Mouse (Mus musculus): ENCODE data around the gene Hnrnpab. TPM values are rescaled to one million over a fixed set of nuclear protein-coding genes. Genes with fewer than 3 reads are reported as not detected.
"Not testable (repeated sequence)": the region's sequence is repeated elsewhere in the genome, so short reads cannot be mapped to it uniquely, and the experiment has no call there.

The Hnrnpab gene
- polyA plus RNA-seq, 1 experiment from 2014 or later, result 636 TPM

- peak; percentile 83 for DNase-seq (ENCODE audit: low spot score)
- H3K36me3 ChIP-seq (replicated peaks), result no peaks in the 10 kb centered on the region
- peaks cover 23% of the 10 kb centered on the region for H3K4me1 ChIP-seq
- peak overlapping the region; percentile 88 for H3K27ac ChIP-seq (replicated peaks)
- 2% methylated on average over 14 of the region's 14 CpGs for WGBS
- H3K27me3 ChIP-seq (replicated peaks; ENCODE audit: low read depth, poor library complexity, severe bottlenecking), result no peaks in the 10 kb centered on the region
- H3K4me3 ChIP-seq, result peak overlapping the region; percentile 56
- no peaks in the 10 kb centered on the region for H3K9me3 ChIP-seq
Measured at GRCm38 (mm10) chr11:51615601-51616000, 9.0 kb upstream of the Hnrnpab start.

- Histone ChIP-seq H3K27ac (replicated peaks) (peak overlapping the region; percentile 88), H3K4me3 (peak overlapping the region; percentile 56), H3K9me3 (no peaks in the 10 kb centered on the region), H3K4me1 (peaks cover 18% of the 10 kb centered on the region), H3K27me3 (replicated peaks; ENCODE audit: low read depth, poor library complexity, severe bottlenecking) (no peaks in the 10 kb centered on the region), H3K36me3 (replicated peaks) (no peaks in the 10 kb centered on the region)
- WGBS, result 39% methylated on average over 7 of the region's 7 CpGs
- no peak for DNase-seq (ENCODE audit: low spot score)
Measured at GRCm38 (mm10) chr11:51615129-51615528, 8.5 kb upstream of the Hnrnpab start.

- H3K27me3 ChIP-seq (replicated peaks; ENCODE audit: low read depth, poor library complexity, severe bottlenecking), result no peaks in the 10 kb centered on the region
- no peak overlapping the region for H3K4me3 ChIP-seq
- no peak for DNase-seq (ENCODE audit: low spot score)
- WGBS, result 77% methylated on average over 8 of the region's 8 CpGs
- peaks cover 17% of the 10 kb centered on the region for H3K4me1 ChIP-seq
- H3K27ac ChIP-seq (replicated peaks), result 0 out of 2 replicates have a peak overlapping the region, but pooled peaks have one; percentile 88
- no peaks in the 10 kb centered on the region for H3K9me3 ChIP-seq
- no peaks in the 10 kb centered on the region for H3K36me3 ChIP-seq (replicated peaks)
Measured at GRCm38 (mm10) chr11:51614256-51614655, 7.6 kb upstream of the Hnrnpab start.

GRCm38 (mm10) chr11:51609940-51610339, 3.3 kb upstream of the Hnrnpab start:
- H3K4me3 ChIP-seq; H3K27ac ChIP-seq (replicated peaks); H3K9me3 ChIP-seq; H3K27me3 ChIP-seq (replicated peaks; ENCODE audit: low read depth, poor library complexity, severe bottlenecking); DNase-seq (ENCODE audit: low spot score): not testable (repeated sequence)
- H3K36me3 ChIP-seq (replicated peaks), result peaks cover 14% of the 10 kb centered on the region
- H3K4me1 ChIP-seq, result peaks cover 17% of the 10 kb centered on the region
- WGBS, result 90% methylated on average over 5 of the region's 5 CpGs

GRCm38 (mm10) chr11:51609266-51609909, 2.7 kb upstream of the Hnrnpab start:
- H3K27ac ChIP-seq (replicated peaks), result no peak overlapping the region
- no peaks in the 10 kb centered on the region for H3K27me3 ChIP-seq (replicated peaks; ENCODE audit: low read depth, poor library complexity, severe bottlenecking)
- H3K36me3 ChIP-seq (replicated peaks), result peaks cover 19% of the 10 kb centered on the region
- H3K4me1 ChIP-seq, result peaks cover 17% of the 10 kb centered on the region
- no peaks in the 10 kb centered on the region for H3K9me3 ChIP-seq
- 85% methylated on average over 3 of the region's 3 CpGs for WGBS
- DNase-seq (ENCODE audit: low spot score), result no peak
- no peak overlapping the region for H3K4me3 ChIP-seq

GRCm38 (mm10) chr11:51607096-51607738, 570 bp upstream of the Hnrnpab start:
- H3K9me3 ChIP-seq, result no peaks in the 10 kb centered on the region
- DNase-seq (ENCODE audit: low spot score), result no peak
- 13% methylated on average over 15 of the region's 15 CpGs for WGBS
- peaks cover 41% of the 10 kb centered on the region for H3K36me3 ChIP-seq (replicated peaks)
- peak overlapping the region; percentile 100 for H3K4me3 ChIP-seq
- peak overlapping the region; percentile 100 for H3K27ac ChIP-seq (replicated peaks)
- H3K4me1 ChIP-seq, result peaks cover 36% of the 10 kb centered on the region
- no peaks in the 10 kb centered on the region for H3K27me3 ChIP-seq (replicated peaks; ENCODE audit: low read depth, poor library complexity, severe bottlenecking)

GRCm38 (mm10) chr11:51605602-51606446, 823 bp downstream of the Hnrnpab start:
- peak; percentile 86 for DNase-seq (ENCODE audit: low spot score)
- Histone ChIP-seq H3K4me1 (peaks cover 43% of the 10 kb centered on the region), H3K36me3 (replicated peaks) (peaks cover 55% of the 10 kb centered on the region), H3K27me3 (replicated peaks; ENCODE audit: low read depth, poor library complexity, severe bottlenecking) (no peaks in the 10 kb centered on the region), H3K27ac (replicated peaks) (peak overlapping the region; percentile 100), H3K9me3 (no peaks in the 10 kb centered on the region), H3K4me3 (peak overlapping the region; percentile 100)
- under 1% methylated on average over 81 of the region's 81 CpGs for WGBS

- peaks cover 91% of the 10 kb centered on the region for H3K36me3 ChIP-seq (replicated peaks)
- 93% methylated on average over 3 of the region's 3 CpGs for WGBS
Measured at GRCm38 (mm10) chr11:51602253-51602652, 4.4 kb downstream of the Hnrnpab start.

GRCm38 (mm10) chr11:51597553-51597952, 9.1 kb downstream of the Hnrnpab start:
- no peak for DNase-seq (ENCODE audit: low spot score)
- no peak overlapping the region for H3K27ac ChIP-seq (replicated peaks)
- no peak overlapping the region for H3K4me3 ChIP-seq
- H3K9me3 ChIP-seq, result no peaks in the 10 kb centered on the region
- no peaks in the 10 kb centered on the region for H3K27me3 ChIP-seq (replicated peaks; ENCODE audit: low read depth, poor library complexity, severe bottlenecking)
- WGBS, result 83% methylated on average over 2 of the region's 2 CpGs
- peaks cover 100% of the 10 kb centered on the region for H3K36me3 ChIP-seq (replicated peaks)
- H3K4me1 ChIP-seq, result peaks cover 11% of the 10 kb centered on the region

More at GRCm38 (mm10) chr11:51602253-51602652, 4.4 kb downstream of the Hnrnpab start:
- Histone ChIP-seq H3K4me3 (peak overlapping the region; percentile 11; the same call in 1 of the 2 replicates), H3K27ac (replicated peaks) (no peak overlapping the region), H3K27me3 (replicated peaks; ENCODE audit: low read depth, poor library complexity, severe bottlenecking) (no peaks in the 10 kb centered on the region), H3K4me1 (peaks cover 37% of the 10 kb centered on the region), H3K9me3 (no peaks in the 10 kb centered on the region)
- no peak for DNase-seq (ENCODE audit: low spot score)

- no peak overlapping the region for H3K27ac ChIP-seq (replicated peaks)
- H3K9me3 ChIP-seq, result no peaks in the 10 kb centered on the region
- no peaks in the 10 kb centered on the region for H3K27me3 ChIP-seq (replicated peaks; ENCODE audit: low read depth, poor library complexity, severe bottlenecking)
- H3K4me3 ChIP-seq, result no peak overlapping the region
- H3K36me3 ChIP-seq (replicated peaks), result peaks cover 100% of the 10 kb centered on the region
- whole genome bisulfite sequencing, result 96% methylated on average over 1 of the region's 1 CpGs
- no peak for DNase-seq (ENCODE audit: low spot score)
- no peaks in the 10 kb centered on the region for H3K4me1 ChIP-seq
Measured at GRCm38 (mm10) chr11:51595459-51596083, 11.1 kb downstream of the Hnrnpab start.

GRCm38 (mm10) chr11:51594715-51595350, 11.8 kb downstream of the Hnrnpab start:
- no peak for DNase-seq (ENCODE audit: low spot score)
- Histone ChIP-seq H3K36me3 (replicated peaks) (peaks cover 100% of the 10 kb centered on the region), H3K27ac (replicated peaks) (no peak overlapping the region), H3K9me3 (no peaks in the 10 kb centered on the region), H3K27me3 (replicated peaks; ENCODE audit: low read depth, poor library complexity, severe bottlenecking) (no peaks in the 10 kb centered on the region), H3K4me1 (no peaks in the 10 kb centered on the region), H3K4me3 (no peak overlapping the region)
- WGBS, result 78% methylated on average over 3 of the region's 3 CpGs

- no peaks in the 10 kb centered on the region for H3K27me3 ChIP-seq (replicated peaks; ENCODE audit: low read depth, poor library complexity, severe bottlenecking)
- H3K27ac ChIP-seq (replicated peaks), result no peak overlapping the region
- DNase-seq (ENCODE audit: low spot score), result no peak
- H3K4me1 ChIP-seq, result no peaks in the 10 kb centered on the region
- WGBS, result 92% methylated on average over 6 of the region's 6 CpGs
- 0 out of 2 replicates have a peak, but pooled peaks cover 4% of the 10 kb centered on the region for H3K9me3 ChIP-seq
- no peak overlapping the region for H3K4me3 ChIP-seq
- peaks cover 100% of the 10 kb centered on the region for H3K36me3 ChIP-seq (replicated peaks)
Measured at GRCm38 (mm10) chr11:51593849-51594248, 12.8 kb downstream of the Hnrnpab start.
